In the genomic region with DNA sequence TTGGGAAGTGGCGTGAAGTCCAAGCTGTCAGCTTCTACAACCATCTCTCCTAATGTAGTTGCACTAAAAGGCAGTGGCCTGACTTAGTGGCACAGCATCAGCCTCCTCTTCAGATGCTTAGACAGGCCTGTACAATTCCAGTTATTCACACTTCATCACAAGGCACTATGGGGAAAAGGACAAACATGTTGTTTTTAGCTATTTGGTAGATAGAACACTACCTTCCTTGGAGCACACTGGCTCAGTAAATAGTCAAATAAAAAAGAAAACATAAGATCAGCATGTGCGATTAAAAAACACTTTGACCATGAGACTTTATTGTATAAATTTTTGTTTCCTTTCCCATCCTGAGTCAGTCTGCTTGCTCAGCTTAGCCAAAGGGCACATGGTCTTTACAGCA, we compare ENCODE assay signal across 18 mouse cellular contexts.
DNase-seq lines count a peak whose midpoint lies in the region; ATAC-seq and TF ChIP-seq lines count a peak whose summit lies in the region.
"Had no signal": no experiment of that assay in that cellular context is flagged by ENCODE, and none has a peak within 500 bp of the region (broad histone marks: within the 10 kb centered on the region; RNA-seq: fewer than 3 reads in every experiment).

No protein-coding gene starts in this region.

- H3K36me3 ChIP-seq in lung, postnatal 0 days (ENCODE audit: insufficient read depth, low read length), result no peaks in the 10 kb centered on the region
- H3K36me3 ChIP-seq: embryonic facial prominence, embryonic 10.5 days; embryonic facial prominence, embryonic 12.5 days; forebrain, embryonic 15.5 days had no signal

- TF ChIP-seq CTCF in lung, postnatal 0 days (IDR thresholded peaks at IDR 0.05), result no peak
- no peak for TF ChIP-seq CTCF in lung, adult 2 months (IDR thresholded peaks at IDR 0.05; ENCODE audit: insufficient read depth, low read length)

- TF ChIP-seq POLR2A in lung, adult 2 months (IDR thresholded peaks at IDR 0.05; ENCODE audit: borderline replicate concordance, extremely low read depth, low read depth, low read length), result no peak

- intact Hi-C loops in left cerebral cortex, postnatal 36 days (cut with DNase I), result no loop called here

- no peaks in the 10 kb centered on the region for H3K9me3 ChIP-seq in lung, postnatal 0 days (ENCODE audit: low read length)
- H3K9me3 ChIP-seq: embryonic facial prominence, embryonic 10.5 days; embryonic facial prominence, embryonic 12.5 days; forebrain, embryonic 13.5 days; forebrain, embryonic 15.5 days had no signal

- no peaks in the 10 kb centered on the region for H3K27me3 ChIP-seq in lung, postnatal 0 days (replicated peaks; ENCODE audit: insufficient read depth, low read length)
- H3K27me3 ChIP-seq: embryonic facial prominence, embryonic 12.5 days; forebrain, embryonic 13.5 days; forebrain, embryonic 15.5 days had no signal

- H3K9ac ChIP-seq in lung, postnatal 0 days (replicated peaks; ENCODE audit: low read depth), result no peak overlapping the region
- H3K9ac ChIP-seq: embryonic facial prominence, embryonic 12.5 days; forebrain, embryonic 13.5 days; forebrain, embryonic 15.5 days; forebrain, postnatal 0 days had no signal

- peak; percentile 85 for TF ChIP-seq EP300 in lung, postnatal 0 days (IDR thresholded peaks at IDR 0.05)

- ATAC-seq in lung, postnatal 0 days, result peak; percentile 70
- ATAC-seq: forebrain, embryonic 13.5 days; forebrain, embryonic 15.5 days; forebrain, postnatal 0 days had no signal

- H3K4me1 ChIP-seq in lung, postnatal 0 days (ENCODE audit: insufficient read depth, low read depth, low read length), result no peaks in the 10 kb centered on the region
- H3K4me1 ChIP-seq in lung, adult 2 months (ENCODE audit: control insufficient read depth, insufficient read depth, low read length), result no peaks in the 10 kb centered on the region; the same call in 1 of the 2 replicates
- H3K4me1 ChIP-seq: embryonic facial prominence, embryonic 10.5 days; embryonic facial prominence, embryonic 12.5 days; forebrain, embryonic 13.5 days had no signal

- H3K4me2 ChIP-seq in lung, postnatal 0 days (replicated peaks; ENCODE audit: low read depth, low read length), result no peak overlapping the region
- H3K4me2 ChIP-seq: embryonic facial prominence, embryonic 12.5 days; forebrain, embryonic 13.5 days; forebrain, embryonic 15.5 days had no signal

- DNase-seq in lung, postnatal 0 days (ENCODE audit: low spot score), result peak; percentile 87
- no peak for DNase-seq in lung, adult 2 months
- DNase-seq in lung, postnatal 25 days (ENCODE audit: low spot score), result peak; percentile 29
- peak; percentile 21 for DNase-seq in lung, postnatal 36 days
- DNase-seq in left cerebral cortex, postnatal 36 days (ENCODE audit: low spot score in 2 of 2), result no peak
- DNase-seq: adrenal gland, adult 2 months; adrenal gland, postnatal 10 days; adrenal gland, postnatal 25 days; cerebellum, adult 11 months; cerebellum, adult 18-20 months; cerebellum, adult 9-10 months; cerebellum, postnatal 10 days; cerebellum, postnatal 25 days; forebrain, postnatal 0 days had no signal

- peak overlapping the region; percentile 73 for H3K27ac ChIP-seq in lung, postnatal 0 days (ENCODE audit: low read length)
- H3K27ac ChIP-seq: embryonic facial prominence, embryonic 10.5 days; embryonic facial prominence, embryonic 12.5 days; forebrain, embryonic 13.5 days; forebrain, embryonic 15.5 days had no signal

- WGBS in lung, postnatal 0 days, result 73% methylated on average over 2 of the region's 2 CpGs
- 75% methylated on average over 2 of the region's 2 CpGs for WGBS in lung, adult 2 months

- no peak overlapping the region for H3K4me3 ChIP-seq in lung, postnatal 0 days (ENCODE audit: low read depth, low read length)
- H3K4me3 ChIP-seq in lung, adult 2 months (replicated peaks; ENCODE audit: extremely low read depth, low read depth, low read length), result no peak overlapping the region
- H3K4me3 ChIP-seq: embryonic facial prominence, embryonic 10.5 days; embryonic facial prominence, embryonic 12.5 days; forebrain, embryonic 13.5 days; forebrain, embryonic 15.5 days had no signal

Comparison
In these comparisons a context has a peak if more than half of its experiments do, and no peak if none do; other contexts are left out.
1. DNase-seq: peak in lung, postnatal 0 days (single experiment), lung, postnatal 25 days (single experiment) and lung, postnatal 36 days (single experiment); none in lung, adult 2 months (single experiment) and left cerebral cortex, postnatal 36 days (0 of 2).